Mouse (Mus musculus) layer of hippocampus, adult 18-20 months (tissue): ENCODE results near the gene Afm. TPM values are rescaled to one million over a fixed set of nuclear protein-coding genes. Genes with fewer than 3 reads are reported as not detected.

Experiments
- DNase-seq, 2 experiments: peaks; one replicate each; pipeline ENCODE4 v3.0.0; 2022; ENCODE audit warnings: low spot score in 2 of 2
- long read RNA-seq: library from polyadenylated mRNA; stranded (forward); transcript quantifications from one replicate; pipeline ENCODE4 v2.0.0, GENCODE M21; 2021
- total RNA-seq, 2 experiments: library from RNA; stranded (reverse); gene quantifications; 2 replicates each; pipeline ENCODE4 v1.2.3; 2021

The Afm gene
- total RNA-seq: not detected
- long read RNA-seq: 0 reads

DNA sequence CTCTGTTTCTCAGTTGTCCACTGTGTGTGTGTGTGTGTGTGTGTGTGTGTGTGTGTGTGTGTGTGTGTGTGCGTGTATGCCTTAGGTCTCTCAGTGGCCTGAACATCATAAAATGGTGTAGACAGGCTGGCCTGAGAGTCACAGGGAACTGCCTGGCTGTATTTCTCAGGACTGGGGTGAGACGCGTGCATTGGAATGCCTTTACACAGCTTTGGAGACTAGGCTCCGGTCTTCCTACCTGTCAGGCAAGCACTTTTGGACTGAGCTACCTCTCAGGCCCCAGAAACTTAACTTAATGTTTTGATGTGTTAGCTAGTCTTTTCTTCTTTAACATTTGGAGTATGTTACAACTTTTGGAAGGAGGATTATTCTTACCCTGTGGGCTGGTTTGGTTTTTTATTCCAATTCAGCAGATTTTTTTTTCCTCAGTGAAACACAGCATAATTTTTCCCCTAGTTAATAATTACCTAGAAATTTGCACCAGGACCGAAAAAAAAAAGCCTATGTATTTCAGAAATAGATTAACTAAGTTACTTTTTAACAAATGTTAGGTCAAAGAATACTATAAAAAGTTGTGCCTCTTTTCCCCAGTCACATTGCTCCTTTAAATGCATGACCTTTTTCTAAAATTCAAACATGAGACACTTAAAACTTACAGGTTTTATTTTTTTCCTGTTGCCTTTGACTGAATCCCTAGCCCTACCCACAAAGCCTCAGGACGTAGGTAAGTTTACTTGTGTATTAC, at the start of gene Afm:
Gene Afm (plus strand): TSS at position 577 of the 745 bp plus-strand sequence.
- DNase-seq: no peak

DNA sequence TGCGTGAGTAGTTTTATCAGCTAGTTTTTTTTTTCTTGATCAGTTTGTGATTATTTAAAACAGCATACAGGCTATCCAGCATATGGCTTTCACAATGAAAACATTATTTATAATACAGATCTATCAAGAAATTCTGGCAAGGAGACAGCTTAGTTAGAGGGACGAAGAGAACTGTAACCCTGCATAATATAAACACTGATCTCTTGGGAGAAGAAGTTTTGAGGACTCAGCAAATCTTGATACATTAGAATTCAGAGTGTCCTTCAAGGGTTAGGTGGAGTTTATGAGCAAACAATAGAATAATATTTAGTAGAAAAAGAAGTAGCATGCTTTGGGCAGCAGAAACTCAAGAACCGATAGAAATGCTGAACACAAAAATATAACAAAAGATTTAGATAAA, 47.9 kb upstream of the Afm start:
- no peak for DNase-seq

DNA sequence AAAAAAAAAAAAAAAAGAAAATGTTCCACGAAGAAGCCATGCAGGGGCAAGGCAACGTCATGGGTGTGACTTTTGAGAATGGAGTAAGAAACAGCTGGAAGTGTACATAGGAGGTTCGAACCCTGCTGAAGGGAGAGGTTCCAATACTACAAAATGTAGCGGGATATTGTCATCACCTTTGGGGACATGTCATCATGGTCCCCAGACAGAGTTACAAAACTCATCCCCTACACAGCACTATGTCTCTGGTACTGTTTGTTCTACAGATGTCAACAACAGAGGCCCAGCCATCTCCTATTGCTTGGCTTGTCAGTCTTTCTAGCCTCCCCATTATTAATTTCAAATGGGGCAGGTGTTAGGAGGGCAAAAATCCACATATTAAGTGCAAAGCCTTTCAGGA, 44.8 kb upstream of the Afm start:
- DNase-seq: no peak

DNA sequence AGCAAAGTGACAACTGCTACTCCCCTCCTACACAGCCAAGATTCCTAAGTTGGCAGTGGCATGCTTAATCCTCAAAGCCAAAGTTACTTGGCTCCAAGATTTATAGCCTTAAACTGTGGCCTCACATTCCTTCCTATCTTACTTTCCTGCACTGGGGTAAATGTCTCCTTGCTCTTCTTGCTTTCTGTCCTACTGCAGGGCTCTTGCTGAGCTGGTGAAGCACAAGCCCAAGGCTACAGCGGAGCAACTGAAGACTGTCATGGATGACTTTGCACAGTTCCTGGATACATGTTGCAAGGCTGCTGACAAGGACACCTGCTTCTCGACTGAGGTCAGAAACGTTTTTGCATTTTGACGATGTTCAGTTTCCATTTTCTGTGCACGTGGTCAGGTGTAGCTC, 44.4 kb upstream of the Afm start:
- DNase-seq: no peak

DNA sequence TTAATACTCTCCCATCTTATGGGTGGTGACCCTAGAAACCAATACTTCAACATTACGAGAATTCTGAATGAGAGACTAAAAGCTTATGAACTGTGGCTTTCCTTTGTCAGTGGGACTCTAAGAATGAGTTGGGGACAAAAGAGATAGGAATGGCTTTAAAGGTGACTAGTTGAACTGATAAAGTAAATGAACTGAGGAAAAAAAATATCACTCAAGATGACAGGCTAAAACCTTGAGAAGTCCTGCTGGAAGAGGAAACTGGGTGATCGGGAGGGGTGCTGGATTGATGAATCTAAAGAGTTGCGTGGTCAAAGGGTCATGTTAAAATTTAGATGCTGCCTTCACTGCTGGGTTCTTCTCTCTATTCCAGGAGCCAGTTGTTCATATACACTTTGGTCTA, 42.0 kb upstream of the Afm start:
- no peak for DNase-seq

DNA sequence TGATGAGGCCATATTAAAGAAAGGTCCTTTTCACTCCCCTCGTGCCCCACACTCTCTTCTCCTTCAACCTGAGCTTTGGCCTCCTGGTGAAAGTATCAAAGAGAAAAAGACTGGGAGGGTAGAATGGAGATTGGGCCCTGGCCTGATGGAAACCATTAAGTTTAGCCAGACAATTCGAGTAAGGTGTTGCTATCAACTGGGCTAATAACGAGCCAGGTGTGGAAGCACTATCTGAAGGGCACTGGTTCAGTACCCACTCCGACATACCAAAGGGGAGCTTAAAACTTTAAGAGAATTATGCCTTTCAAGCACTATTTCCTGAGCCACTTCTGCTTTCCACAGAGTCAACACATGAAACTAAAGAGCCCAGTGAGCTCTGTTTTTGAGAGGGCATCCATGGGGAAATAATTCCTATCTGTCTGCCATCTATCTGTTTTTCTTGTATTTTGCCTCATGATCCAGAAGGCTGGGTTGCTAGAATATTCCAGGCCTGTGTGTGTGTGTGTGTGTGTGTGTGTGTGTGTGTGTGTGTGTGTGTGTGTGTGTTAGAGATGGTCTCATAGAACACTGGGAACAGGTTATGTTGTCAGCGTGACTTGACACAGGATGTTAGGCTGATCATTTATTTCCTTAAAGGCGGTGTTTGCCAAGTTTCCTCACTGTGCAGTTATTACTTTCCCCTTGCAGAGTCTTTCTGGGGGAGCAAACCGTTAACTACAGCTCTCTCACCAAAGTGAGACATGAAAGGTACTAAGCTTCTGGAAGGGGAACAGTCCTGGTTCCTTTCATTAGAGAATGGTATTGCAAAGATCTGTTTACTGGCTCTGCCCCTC, 41.2 kb upstream of the Afm start:
- DNase-seq: no peak

DNA sequence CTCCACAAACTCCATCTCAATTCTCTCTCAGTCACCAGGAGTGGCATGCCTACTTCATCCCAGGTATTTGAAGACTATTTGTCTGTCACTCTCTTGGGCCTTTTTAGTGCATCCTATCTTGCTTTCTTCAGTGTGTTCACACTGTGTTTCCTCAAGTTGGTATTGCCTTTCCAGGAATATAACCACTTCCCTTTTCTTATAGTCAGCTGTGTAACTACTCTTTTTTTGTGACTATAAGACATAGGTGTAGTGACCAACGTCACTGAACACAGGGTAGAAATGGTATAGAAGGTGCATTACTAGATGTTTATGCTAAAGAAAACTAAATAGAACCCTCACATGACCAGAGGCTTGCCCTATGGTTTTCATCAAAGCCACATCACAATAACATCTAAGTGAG, 39.8 kb upstream of the Afm start:
- DNase-seq: no peak

DNA sequence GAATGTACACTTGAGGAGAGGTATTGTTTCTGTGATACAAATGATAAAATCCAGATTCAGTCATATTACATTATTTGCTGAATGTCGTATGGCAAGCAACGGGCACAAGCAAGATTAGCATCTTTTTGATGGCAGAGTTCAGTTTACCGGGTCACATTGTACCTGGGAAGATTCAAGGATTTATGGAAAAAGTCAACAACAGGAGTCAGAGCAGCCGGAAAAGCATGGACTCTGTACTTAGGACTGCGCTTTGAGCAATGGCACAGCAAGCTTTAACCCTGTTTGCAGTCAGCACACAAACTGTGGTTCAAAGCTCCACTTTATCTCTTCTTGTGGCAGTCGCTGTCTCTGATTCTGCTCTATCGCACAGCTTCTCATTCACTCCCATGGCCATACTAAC, 33.1 kb upstream of the Afm start:
- no peak for DNase-seq

DNA sequence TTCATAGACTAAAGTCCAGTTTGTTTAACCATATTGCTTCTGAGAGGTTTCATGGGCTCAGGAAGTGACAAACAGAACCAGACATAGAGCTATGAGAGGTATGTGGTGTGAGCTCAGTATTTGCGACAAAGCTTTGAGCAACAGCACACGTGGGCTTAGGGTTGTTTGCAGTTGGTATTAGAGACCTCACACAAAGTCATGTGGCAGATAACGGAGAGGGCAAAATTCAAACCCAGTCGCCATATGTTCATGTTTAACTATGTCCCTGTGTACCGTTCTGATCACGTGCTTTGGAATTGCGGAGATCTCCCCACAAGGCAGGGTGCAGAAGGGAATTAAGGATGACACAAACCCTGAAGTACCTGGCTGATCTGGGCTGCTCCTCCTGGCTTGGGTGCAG, 30.4 kb upstream of the Afm start:
- no peak for DNase-seq

DNA sequence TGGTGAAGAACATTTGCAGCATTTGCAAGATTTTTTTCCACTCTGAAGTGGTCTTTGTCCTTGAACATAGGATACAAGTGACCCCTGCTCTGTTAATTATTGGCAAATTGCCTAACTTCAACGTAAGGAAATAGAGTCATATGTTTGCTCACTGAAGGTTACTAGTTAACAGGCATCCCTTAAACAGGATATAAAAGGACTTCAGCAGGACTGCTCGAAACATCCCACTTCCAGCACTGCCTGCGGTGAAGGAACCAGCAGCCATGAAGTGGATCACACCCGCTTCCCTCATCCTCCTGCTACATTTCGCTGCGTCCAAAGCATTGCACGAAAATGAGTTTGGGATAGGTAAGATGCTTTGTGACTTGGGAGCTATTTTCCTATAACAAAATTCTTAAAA, 28.2 kb upstream of the Afm start, which contains the start of gene Afp:
Gene Afp (plus strand): TSS at position 220 of the 400 bp plus-strand sequence.
- DNase-seq: no peak

DNA sequence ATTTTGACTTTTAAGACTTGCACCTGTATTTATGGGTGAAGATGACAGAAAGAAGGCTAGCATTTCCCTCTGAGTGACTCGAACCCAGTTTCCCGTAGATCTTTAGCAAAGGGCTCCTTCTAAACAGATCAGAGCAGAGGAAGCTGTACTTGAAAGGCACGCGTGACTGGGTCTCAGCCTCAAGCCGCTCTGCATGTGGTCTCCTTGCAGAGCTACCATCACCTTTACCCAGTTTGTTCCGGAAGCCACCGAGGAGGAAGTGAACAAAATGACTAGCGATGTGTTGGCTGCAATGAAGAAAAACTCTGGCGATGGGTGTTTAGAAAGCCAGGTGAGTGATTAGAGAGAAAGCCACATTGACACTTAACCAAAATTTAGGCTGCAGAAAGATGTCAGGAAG, 26.3 kb upstream of the Afm start:
- no peak for DNase-seq

DNA sequence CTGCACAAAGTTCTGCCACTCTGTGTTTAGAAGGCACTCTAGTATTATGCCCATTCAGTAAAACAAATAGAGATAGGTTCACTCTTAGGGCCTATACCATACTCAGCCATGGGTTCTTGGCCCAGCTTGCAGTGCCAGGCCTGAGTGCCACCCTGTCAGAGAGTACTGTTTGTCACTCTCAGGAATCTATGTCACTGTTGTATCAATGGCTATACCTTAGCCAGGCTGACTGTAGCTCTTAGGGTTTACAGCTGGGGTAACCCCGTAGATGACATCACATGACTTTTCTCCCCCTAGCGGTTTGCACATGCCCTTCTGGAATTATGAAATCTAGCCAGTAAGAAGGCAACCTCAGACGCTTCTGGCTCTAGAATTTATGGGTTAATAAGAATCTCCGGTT, 24.4 kb upstream of the Afm start:
- DNase-seq: no peak

DNA sequence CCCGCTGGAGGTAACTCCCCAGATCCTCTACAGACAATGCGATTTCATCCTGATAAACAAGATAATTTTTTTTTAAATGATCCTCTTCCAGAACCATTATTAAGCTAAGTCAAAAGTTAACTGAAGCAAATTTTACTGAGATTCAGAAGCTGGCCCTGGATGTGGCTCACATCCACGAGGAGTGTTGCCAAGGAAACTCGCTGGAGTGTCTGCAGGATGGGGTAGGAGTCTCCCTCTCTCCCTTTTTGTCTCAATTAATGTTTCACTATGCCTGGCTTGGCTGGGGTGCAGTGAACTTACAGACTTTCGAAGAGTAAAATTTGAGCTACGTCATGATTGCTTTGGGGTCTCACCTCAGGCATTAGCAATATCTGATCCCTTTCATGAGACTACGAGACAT, 19.2 kb upstream of the Afm start:
- DNase-seq: peak in 1 of 2 experiments; percentile 19

DNA sequence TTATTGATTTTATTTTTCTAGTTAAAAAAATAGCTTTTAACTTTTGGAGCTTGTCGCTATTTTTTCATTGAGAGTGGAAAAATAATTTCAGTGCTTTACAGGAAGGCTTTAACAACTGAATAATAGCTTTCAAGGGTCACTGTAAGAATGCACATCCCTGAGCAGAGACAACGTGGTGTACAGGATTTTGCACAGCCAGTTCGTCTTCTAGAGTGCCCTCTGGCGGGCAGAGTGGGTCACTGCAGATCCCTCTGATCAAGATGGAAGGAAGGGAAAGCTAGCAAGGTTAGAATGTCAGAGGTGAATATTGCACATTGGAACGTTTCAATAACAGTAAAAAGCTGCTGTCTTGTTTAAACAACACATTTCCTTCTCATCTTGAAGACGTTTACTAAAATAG, 18.0 kb upstream of the Afm start:
- peak; percentile 39 to 88 for DNase-seq

DNA sequence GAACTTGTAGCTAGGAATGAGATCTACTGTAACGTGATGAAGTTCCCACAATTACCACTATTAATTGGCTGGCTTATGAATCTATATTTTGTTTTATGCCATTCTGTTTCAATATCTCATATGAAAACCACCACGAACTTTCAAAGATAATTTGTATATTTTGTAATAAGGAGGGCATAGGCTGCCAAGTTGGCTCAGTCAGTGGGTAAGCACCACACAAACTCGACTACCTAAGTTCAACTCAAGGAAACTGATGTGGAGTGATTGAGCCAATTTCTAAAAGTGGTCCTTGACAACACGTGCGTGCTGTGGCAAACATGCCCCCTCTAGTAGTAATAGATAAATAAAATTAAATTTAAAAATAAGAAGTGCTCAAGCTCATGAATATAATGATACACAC, 17.0 kb upstream of the Afm start:
- no peak for DNase-seq

DNA sequence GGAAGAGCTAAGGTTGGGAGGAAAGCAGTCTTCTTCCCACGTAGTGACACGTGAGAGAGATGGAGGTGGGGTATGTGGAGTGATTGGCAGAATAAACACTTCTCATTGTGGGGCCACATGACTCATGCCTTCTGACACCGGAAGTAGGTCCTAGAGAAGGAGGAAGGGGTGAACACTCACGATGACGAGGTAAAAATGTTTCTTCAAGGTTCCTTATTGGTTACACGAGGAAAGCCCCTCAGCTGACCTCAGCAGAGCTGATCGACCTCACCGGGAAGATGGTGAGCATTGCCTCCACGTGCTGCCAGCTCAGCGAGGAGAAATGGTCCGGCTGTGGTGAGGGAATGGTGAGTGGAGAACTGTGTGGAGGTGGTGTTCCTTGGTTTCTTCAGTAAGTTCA, 14.0 kb upstream of the Afm start:
- no peak for DNase-seq

DNA sequence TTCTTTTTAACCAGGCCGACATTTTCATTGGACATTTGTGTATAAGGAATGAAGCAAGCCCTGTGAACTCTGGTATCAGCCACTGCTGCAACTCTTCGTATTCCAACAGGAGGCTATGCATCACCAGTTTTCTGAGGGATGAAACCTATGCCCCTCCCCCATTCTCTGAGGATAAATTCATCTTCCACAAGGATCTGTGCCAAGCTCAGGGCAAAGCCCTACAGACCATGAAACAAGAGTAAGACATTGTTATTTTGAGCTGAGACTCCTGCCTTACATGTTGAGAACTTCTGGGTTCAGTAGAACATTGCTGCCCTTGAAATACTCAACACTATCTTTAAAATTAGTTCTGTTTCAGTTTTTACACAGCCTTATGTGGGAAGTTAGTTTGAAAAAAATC, 12.2 kb upstream of the Afm start:
- DNase-seq: no peak

DNA sequence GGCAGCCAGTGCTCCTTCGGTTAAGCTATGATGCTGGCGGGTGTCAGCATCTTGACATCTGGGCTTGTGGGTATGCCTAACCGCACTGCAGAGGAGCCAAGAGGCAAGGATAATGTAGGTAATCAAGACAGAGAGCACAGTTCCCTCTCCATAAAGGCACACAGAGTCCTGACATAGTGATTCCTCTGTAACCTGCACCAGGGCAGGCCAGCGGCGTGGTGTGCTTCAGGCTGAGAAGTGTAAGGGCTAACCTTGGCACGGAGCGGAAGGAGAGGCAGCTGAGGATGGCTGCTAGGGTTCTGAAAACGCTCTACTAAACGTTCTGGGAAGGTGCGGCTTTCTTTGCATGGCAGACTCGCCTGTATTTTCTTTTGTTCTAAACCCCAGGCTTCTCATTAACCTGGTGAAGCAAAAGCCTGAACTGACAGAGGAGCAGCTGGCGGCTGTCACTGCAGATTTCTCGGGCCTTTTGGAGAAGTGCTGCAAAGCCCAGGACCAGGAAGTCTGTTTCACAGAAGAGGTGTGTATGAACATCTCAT, 11.3 kb upstream of the Afm start:
- no peak for DNase-seq

DNA sequence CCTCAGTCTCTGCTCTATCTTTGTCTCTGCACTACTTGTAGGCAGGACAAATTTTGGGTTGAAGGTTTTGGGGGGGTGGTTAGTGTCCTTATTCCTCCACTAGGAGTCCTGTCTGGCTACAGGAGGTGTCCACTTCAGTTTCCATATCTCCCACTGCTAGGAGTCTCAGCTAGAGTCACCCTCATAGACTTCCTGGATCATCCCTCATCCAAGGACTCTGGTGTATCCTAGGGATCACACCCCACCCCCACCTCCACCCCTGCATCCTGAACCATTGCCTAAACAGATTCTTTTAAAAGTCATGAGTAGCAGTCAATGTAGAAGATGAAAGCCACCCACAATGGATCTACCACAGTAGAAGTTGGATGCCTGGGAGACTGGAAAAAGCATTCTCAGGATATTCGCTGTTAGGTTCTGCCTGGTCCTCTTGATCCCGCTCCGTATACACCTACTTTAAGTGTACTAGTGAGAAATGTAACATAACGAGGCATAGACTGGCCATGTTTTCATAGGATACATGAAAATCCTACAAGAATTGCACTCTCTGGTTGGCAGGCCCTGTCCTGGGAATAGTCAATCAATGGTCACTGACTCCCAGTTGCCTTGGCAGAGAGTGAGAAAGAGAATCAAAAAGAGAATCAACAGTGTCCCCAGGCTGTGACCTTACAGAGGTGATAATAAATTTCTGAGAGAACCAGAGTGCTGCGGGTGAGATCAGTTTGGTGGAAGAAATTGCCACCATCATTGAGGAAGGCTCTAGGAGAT, 8.7 kb upstream of the Afm start:
- no peak for DNase-seq

DNA sequence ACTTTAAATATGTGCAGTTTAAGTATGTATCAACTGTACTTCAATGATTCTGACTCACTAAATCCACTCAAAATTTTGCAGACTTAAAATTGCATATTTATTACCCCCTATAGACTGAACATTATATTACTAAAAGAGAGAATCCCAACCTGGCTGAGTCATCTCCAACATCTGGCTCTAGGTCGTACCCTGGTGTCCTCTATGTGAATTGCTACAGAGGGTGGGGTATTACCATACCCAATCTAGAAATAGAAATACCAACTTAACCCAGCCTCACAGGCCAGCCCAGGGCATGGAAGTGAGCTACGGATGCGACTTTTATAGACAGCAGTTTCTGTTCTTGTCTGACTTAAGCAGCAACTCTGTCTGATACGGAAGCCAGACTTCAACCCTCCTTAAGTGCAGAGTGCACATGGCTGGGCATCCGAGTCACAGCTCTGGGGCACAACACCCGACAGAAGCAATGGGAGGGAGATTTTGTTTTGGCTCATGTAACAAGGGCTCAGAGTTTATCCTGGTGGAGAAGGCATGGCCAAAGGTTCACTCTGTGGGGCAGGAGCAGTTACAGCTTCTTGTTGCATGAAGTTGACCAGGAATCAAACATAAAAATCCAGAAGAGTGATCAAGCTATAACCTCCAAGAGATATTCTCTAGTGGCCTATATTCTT, 6.3 kb upstream of the Afm start:
- DNase-seq: peak in 1 of 2 experiments; percentile 13

DNA sequence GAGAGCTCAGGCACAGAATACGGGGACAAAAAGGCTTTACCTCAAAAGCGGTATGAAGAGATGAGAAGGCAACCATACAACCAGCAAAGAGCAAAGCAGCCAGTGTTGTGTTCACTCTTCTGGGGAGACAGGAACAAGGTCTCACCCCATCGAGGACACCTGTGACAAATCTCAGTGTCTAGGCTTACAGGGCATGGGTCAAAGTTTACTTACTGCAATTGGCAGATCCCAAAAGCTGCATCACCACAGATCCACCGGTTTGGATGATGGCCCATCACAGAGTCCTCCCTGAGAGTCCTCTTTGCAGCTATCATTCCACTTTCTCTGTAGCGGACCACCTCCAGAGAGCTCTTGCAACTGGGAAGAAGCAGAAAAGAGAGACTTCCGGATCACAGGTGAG, 3.2 kb upstream of the Afm start:
- DNase-seq: no peak
